Comparison of ENCODE assay signal across 15 mouse cellular contexts in the genomic region with DNA sequence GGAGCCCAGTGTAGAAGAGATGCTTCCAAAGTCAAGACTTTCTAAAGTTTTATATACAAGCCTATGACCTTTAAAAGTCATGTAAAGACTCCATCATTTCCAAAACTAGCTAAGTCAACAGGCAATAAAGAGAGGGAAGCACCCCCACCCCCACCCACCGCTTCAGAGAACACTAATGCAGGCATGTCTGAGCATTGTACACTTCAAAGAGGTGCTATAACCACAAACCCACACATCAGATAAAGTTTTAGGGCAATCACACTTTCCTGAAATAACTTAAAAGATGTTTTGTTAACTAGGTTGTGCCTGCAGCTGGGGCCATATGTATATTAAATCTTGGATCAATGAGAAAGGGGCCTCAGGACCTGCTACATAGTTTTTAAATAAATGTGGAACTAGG.
"Had no signal": no experiment of that assay in that cellular context is flagged by ENCODE, and none has a peak within 500 bp of the region (broad histone marks: within the 10 kb centered on the region; RNA-seq: fewer than 3 reads in every experiment).

No protein-coding gene starts in this region.

- DNase-seq: kidney, postnatal 25 days; lung, adult 2 months; lung, postnatal 36 days; right cerebral cortex, adult 18-20 months; right cerebral cortex, postnatal 25 days; thymus, postnatal 14 days had no signal

- ATAC-seq: lung, postnatal 0 days; midbrain, embryonic 16.5 days had no signal

- H3K4me2 ChIP-seq: kidney, embryonic 15.5 days; liver, embryonic 11.5 days; liver, embryonic 15.5 days; midbrain, embryonic 11.5 days; neural tube, embryonic 15.5 days had no signal

- H3K4me3 ChIP-seq: kidney, embryonic 15.5 days; left cerebral cortex, adult 2 months; limb, embryonic 10.5 days; liver, embryonic 15.5 days; neural tube, embryonic 15.5 days had no signal

- H3K9ac ChIP-seq: kidney, embryonic 15.5 days; liver, embryonic 15.5 days; neural tube, embryonic 15.5 days had no signal

- H3K27ac ChIP-seq: kidney, embryonic 15.5 days; left cerebral cortex, adult 2 months; limb, embryonic 10.5 days; liver, embryonic 15.5 days; neural tube, embryonic 15.5 days had no signal

- H3K9me3 ChIP-seq: limb, embryonic 10.5 days; liver, embryonic 15.5 days; neural tube, embryonic 15.5 days had no signal

- H3K36me3 ChIP-seq: kidney, embryonic 15.5 days; liver, embryonic 15.5 days; neural tube, embryonic 15.5 days had no signal

- H3K27me3 ChIP-seq: kidney, embryonic 15.5 days; liver, embryonic 15.5 days; neural tube, embryonic 15.5 days had no signal
